Mouse (Mus musculus) heart, postnatal 0 days (tissue): ENCODE results near the gene Coq8b. TPM values are rescaled to one million over a fixed set of nuclear protein-coding genes. Genes with fewer than 3 reads are reported as not detected.

Source experiments
- ATAC-seq: fragments of 200-750 bp; cut with Nextera tagmentation; 2 replicates; pipeline ENCODE4 v1.8.0; 2017; ENCODE audit warnings: low read depth, moderate number of reproducible peaks, moderate library complexity; ENCODE audit not compliant: insufficient read depth
- DNase-seq: peaks from one replicate; pipeline ENCODE4 v3.0.0-alpha.2; 2016; ENCODE audit warnings: low spot score
- H3K27ac ChIP-seq: fragments of 300-500 bp; sonication (generic); 2 replicates; pipeline ENCODE4 v1.5.1; 2014; ENCODE audit warnings: low read depth, mild to moderate bottlenecking
- H3K27me3 ChIP-seq: fragments of 300-500 bp; sonication (generic); 2 replicates; pipeline ENCODE4 v1.6.1; 2014; ENCODE audit warnings: low read length, mixed read lengths; ENCODE audit not compliant: control insufficient read depth, insufficient read depth
- H3K36me3 ChIP-seq: fragments of 300-500 bp; sonication (generic); replicated peaks from 2 replicates; pipeline ENCODE4 v1.6.1; 2014; ENCODE audit warnings: low read length, mixed read lengths; ENCODE audit not compliant: control insufficient read depth, insufficient read depth
- H3K4me1 ChIP-seq: fragments of 300-500 bp; sonication (generic); 2 replicates; pipeline ENCODE4 v1.6.1; 2014; ENCODE audit warnings: antibody characterized with exemption; ENCODE audit not compliant: control insufficient read depth, insufficient read depth
- H3K4me2 ChIP-seq: fragments of 300-500 bp; sonication (generic); 2 replicates; pipeline ENCODE4 v1.6.1; 2014; ENCODE audit warnings: low read depth, mild to moderate bottlenecking, low read length, moderate library complexity
- H3K4me3 ChIP-seq: fragments of 300-500 bp; sonication (generic); 2 replicates; pipeline ENCODE4 v1.5.1; 2014; ENCODE audit warnings: low read depth, low read length
- H3K9ac ChIP-seq: fragments of 300-500 bp; sonication (generic); replicated peaks from 2 replicates; pipeline ENCODE4 v1.6.1; 2014; ENCODE audit warnings: low read depth, low read length, mixed read lengths
- H3K9me3 ChIP-seq: fragments of 300-500 bp; sonication (generic); replicated peaks from 2 replicates; pipeline ENCODE4 v1.6.1; 2016; ENCODE audit warnings: low read length; ENCODE audit not compliant: control insufficient read depth
- CTCF ChIP-seq: IDR thresholded peaks from 2 replicates; pipeline ENCODE4 v1.5.1; 2016; ENCODE audit warnings: antibody characterized with exemption, control low read depth, low read depth
- EP300 ChIP-seq: IDR thresholded peaks from 2 replicates; pipeline ENCODE4 v1.6.1; 2016; ENCODE audit warnings: antibody characterized with exemption, low read depth
- WGBS: fragments of 180-500 bp; shearing (Covaris S2); extraction: QIAGEN DNeasy Blood & Tissue Kit; methylation state at CpG from one replicate; pipeline ENCODE4 v1.1.7; 2014; 5-methylcytosine and 5-hydroxymethylcytosine counted together
- polyA plus RNA-seq: library from polyadenylated mRNA; unstranded; fragments of >200 nt; fragmentation: Nextera tagmentation; extraction: Ambion mirVana; gene quantifications from 2 replicates; pipeline ENCODE4 v1.2.1, GENCODE M21; 2015
- total RNA-seq: library from RNA; depleted of rRNA; stranded (reverse); fragments of >200 nt; gene quantifications from 2 replicates; pipeline ENCODE4 v1.2.3, GENCODE M21; 2014; ENCODE audit warnings: low replicate concordance

Coq8b gene
- total and polyA plus RNA-seq, 2 experiments from 2014 or later, result 5.8 to 11.0 TPM

DNA sequence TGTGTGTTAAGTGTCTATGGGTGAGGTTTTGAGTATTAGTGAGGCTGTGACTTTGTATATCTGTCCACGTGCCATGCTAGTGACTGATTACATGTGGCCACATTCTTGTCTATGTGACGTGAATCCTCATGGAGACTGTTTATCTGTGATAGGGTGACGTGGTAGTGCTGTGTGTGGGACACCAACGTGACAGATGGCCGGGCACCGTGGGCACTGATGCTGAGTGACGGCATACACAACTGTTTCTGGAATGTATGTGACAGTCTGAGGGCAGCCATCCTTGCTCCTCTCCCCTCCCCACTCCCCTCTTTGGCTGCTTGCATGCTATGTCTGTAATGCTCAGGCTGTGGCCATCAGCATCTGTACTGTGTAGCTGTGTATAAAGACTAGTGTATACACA lies 28.0 kb downstream of the Coq8b start:
- TF ChIP-seq CTCF, result no peak
- TF ChIP-seq EP300, result no peak
- no peak overlapping the region for H3K27ac ChIP-seq
- H3K36me3 ChIP-seq, result 0 out of 2 replicates have a peak, but pooled peaks cover 5% of the 10 kb centered on the region
- H3K4me2 ChIP-seq, result no peak overlapping the region
- ATAC-seq (no peak), DNase-seq (no peak)
- H3K27me3 ChIP-seq, result no peaks in the 10 kb centered on the region
- WGBS, result 68% methylated on average over 7 of the region's 7 CpGs
- H3K9me3 ChIP-seq, result no peaks in the 10 kb centered on the region
- H3K9ac ChIP-seq, result no peak overlapping the region
- no peak overlapping the region for H3K4me3 ChIP-seq
- H3K4me1 ChIP-seq, result peaks cover 15% of the 10 kb centered on the region; the same call in 1 of the 2 replicates

GRCm38 (mm10) chr7:27261888-27262287 lies 29.1 kb downstream of the Coq8b start:
- no peaks in the 10 kb centered on the region for H3K27me3 ChIP-seq
- DNase-seq (no peak), ATAC-seq (no peak)
- H3K4me3 ChIP-seq, result no peak overlapping the region
- H3K9ac ChIP-seq, result no peak overlapping the region
- H3K27ac ChIP-seq, result no peak overlapping the region
- 82% methylated on average over 6 of the region's 6 CpGs for WGBS
- H3K4me1 ChIP-seq, result peaks cover 15% of the 10 kb centered on the region; the same call in 1 of the 2 replicates
- no peak for TF ChIP-seq CTCF
- no peak for TF ChIP-seq EP300
- H3K9me3 ChIP-seq, result no peaks in the 10 kb centered on the region
- 0 out of 2 replicates have a peak, but pooled peaks cover 5% of the 10 kb centered on the region for H3K36me3 ChIP-seq
- H3K4me2 ChIP-seq, result no peak overlapping the region

DNA sequence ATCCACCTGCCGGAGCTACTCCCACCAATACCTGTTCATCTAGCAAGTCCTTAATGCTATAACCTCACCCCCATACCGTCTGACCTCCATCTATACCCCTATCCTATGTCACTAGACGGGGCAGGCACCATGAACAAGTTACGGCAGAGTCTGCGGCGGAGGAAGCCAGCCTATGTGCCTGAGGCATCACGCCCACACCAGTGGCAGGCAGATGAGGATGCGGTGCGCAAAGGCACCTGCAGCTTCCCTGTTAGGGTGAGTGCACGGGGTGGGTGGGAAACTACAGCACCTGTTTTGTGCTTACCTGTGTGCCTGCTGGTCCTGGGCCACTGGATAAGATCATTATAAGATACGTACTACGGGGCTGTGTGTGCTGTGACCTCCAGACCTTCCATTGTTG lies 31.9 kb downstream of the Coq8b start:
- 91% methylated on average over 12 of the region's 12 CpGs for WGBS
- TF ChIP-seq EP300 (no peak), CTCF (no peak)
- H3K36me3 ChIP-seq, result peaks cover 21% of the 10 kb centered on the region
- DNase-seq, result no peak
- H3K9ac ChIP-seq, result no peak overlapping the region
- 0 out of 2 replicates have a peak, but pooled peaks cover 2% of the 10 kb centered on the region for H3K4me1 ChIP-seq
- no peak overlapping the region for H3K4me2 ChIP-seq
- no peaks in the 10 kb centered on the region for H3K27me3 ChIP-seq
- no peak for ATAC-seq
- no peaks in the 10 kb centered on the region for H3K9me3 ChIP-seq
- no peak overlapping the region for H3K27ac ChIP-seq
- no peak overlapping the region for H3K4me3 ChIP-seq

DNA sequence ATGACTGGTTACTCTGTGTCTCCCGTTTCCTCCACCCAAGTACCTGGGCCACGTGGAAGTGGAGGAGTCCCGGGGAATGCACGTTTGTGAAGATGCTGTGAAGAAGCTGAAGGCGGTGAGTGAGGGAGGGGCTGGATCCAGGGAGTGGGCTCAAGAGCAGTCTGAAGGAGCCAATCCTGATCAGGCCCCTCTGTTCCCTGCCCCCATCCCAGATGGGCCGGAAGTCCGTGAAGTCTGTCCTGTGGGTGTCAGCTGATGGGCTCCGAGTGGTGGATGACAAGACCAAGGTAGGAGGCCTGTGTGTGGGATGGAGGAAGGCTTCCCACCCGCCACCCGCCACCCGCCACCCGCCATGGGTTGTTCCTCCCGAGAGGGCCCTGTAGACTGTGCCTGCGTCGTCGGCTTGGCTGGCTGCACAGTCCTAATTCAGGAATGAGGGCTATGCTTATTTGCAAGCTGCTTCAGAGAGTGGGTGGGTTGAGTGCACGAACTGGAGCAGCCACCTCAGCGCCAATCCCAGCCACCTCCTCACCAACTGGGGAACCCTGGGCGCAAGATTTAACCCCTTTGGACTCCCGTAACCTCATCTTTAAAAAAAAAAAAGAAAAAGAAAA lies 33.8 kb downstream of the Coq8b start:
- TF ChIP-seq EP300 (no peak), CTCF (no peak)
- peak overlapping the region; percentile 40 for H3K4me2 ChIP-seq
- peaks cover 21% of the 10 kb centered on the region for H3K36me3 ChIP-seq
- ATAC-seq (0 out of 2 replicates have a peak, but pooled peaks have one; percentile 28), DNase-seq (no peak)
- H3K27me3 ChIP-seq, result no peaks in the 10 kb centered on the region
- no peaks in the 10 kb centered on the region for H3K9me3 ChIP-seq
- WGBS, result 43% methylated on average over 20 of the region's 20 CpGs
- no peak overlapping the region for H3K4me3 ChIP-seq
- H3K4me1 ChIP-seq, result no peaks in the 10 kb centered on the region
- H3K27ac ChIP-seq, result no peak overlapping the region
- no peak overlapping the region for H3K9ac ChIP-seq

DNA sequence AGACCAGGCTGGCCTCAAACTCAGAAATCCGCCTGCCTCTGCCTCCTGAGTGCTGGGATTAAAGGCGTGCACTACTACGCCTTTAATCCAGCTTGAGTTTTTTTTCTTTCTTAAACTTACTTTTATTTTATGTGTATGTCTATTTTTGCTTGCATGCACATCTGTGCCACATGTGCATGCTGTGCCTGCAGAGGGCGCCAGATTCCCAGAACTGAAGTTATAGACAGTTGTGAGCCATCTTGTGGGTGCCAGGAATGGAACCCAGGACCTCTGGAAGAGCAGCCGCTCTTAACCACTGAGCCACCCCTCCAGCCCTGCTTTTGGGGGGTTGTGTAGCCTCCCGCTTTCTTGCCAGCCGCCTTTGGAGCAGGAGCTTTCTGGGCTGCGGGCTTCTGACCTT lies 38.6 kb downstream of the Coq8b start:
- Histone ChIP-seq H3K27me3 (no peaks in the 10 kb centered on the region), H3K9me3 (no peaks in the 10 kb centered on the region), H3K4me2 (no peak overlapping the region), H3K4me1 (no peaks in the 10 kb centered on the region), H3K36me3 (peaks cover 29% of the 10 kb centered on the region), H3K27ac (no peak overlapping the region), H3K4me3 (no peak overlapping the region), H3K9ac (no peak overlapping the region)
- 91% methylated on average over 8 of the region's 8 CpGs for WGBS
- DNase-seq, result no peak
- no peak for ATAC-seq
- TF ChIP-seq CTCF, result no peak
- TF ChIP-seq EP300, result no peak
